Mouse (Mus musculus) thymus, adult 2 months (tissue): Measurements from ENCODE around the gene Psmd4.

Source experiments
- CTCF ChIP-seq: fragments of 200-500 bp; IDR thresholded peaks from 2 replicates; pipeline ENCODE4 v1.5.1; 2012; ENCODE audit warnings: mild to moderate bottlenecking, control low read depth, low read length, moderate library complexity, borderline replicate concordance; ENCODE audit not compliant: control insufficient read depth, poor library complexity, insufficient read depth; ENCODE audit errors: extremely low read depth
- POLR2A ChIP-seq: fragments of 200-500 bp; IDR thresholded peaks from 2 replicates; pipeline ENCODE4 v1.6.1; 2012; ENCODE audit warnings: mild to moderate bottlenecking, low read length, control low read depth, moderate library complexity; ENCODE audit not compliant: control insufficient read depth, poor library complexity, insufficient read depth; ENCODE audit errors: extremely low read depth

DNA sequence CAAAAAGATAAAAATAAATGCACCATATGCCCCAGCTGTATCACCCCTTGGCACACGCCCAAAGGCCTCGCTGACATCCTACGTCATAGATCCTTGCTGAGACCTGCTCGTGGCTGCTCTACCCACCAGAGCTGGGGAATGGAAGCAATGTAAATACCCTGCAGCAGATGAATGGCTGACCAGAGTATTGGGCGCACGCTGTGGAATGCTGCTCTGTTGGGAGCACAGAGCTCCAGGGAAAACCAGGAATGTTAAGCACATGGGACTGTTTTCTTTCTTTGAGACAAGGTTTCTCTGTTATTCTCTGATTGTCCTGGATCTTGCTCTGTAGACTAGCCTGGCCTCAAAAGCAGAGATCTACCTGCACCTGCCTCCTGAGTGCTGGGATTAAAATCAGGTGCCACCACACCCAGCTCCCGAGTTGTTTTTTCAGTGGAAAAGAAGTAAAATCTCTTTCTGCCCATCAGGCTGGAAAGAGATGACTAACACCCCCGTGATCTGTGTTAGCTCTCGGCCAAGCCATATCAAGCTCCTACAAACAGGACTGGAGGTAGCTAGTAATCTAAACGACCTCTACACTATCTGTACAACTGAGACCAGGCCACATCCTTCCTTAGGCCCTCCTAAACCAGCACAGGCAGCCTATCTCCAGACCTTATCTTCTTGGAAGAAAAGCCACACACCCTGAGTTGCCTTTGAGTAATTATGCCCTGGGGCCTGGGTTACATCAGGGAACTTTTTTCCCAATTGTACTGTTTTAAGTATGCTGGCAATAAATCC lies 12.3 kb upstream of the Psmd4 start:
- no peak for TF ChIP-seq CTCF
- TF ChIP-seq POLR2A: no peak
